Mouse (Mus musculus) lung, adult 2 months (tissue): Measurements from ENCODE around the gene Cabp1.

Experiments
- CTCF ChIP-seq: fragments of 200-500 bp; IDR thresholded peaks from 2 replicates; pipeline ENCODE4 v1.5.1; 2011; ENCODE audit warnings: mild to moderate bottlenecking, low read length, control low read depth; ENCODE audit not compliant: insufficient read depth
- POLR2A ChIP-seq: fragments of 200-500 bp; IDR thresholded peaks from 2 replicates; pipeline ENCODE4 v1.6.1; 2011; ENCODE audit warnings: low read depth, mild to moderate bottlenecking, control low read depth, low read length, borderline replicate concordance; ENCODE audit errors: extremely low read depth

- peak; percentile 90 for TF ChIP-seq CTCF
- no peak for TF ChIP-seq POLR2A
These were observed 41.6 kb upstream of the Cabp1 start, which contains the start of gene Pop5 for GRCm38 (mm10) chr5:115235786-115236263.
